Mouse (Mus musculus) heart, embryonic 15.5 days (tissue): ENCODE results near the gene Htra3. TPM values are rescaled to one million over a fixed set of nuclear protein-coding genes. Genes with fewer than 3 reads are reported as not detected.

ENCODE experiments used
- ATAC-seq: fragments of 200-750 bp; cut with Nextera tagmentation; replicated peaks from 2 replicates; pipeline ENCODE4 v1.8.0; 2017; ENCODE audit warnings: low read depth, moderate TSS enrichment; ENCODE audit not compliant: insufficient number of reproducible peaks, insufficient read depth, low FRiP score
- H3K27ac ChIP-seq: fragments of 300-500 bp; sonication (generic); 2 replicates; pipeline ENCODE4 v1.5.1; 2015; ENCODE audit warnings: mild to moderate bottlenecking, inconsistent platforms
- H3K27me3 ChIP-seq: fragments of 300-500 bp; sonication (generic); 2 replicates; pipeline ENCODE4 v1.6.1; 2015; ENCODE audit warnings: inconsistent platforms
- H3K36me3 ChIP-seq: fragments of 300-500 bp; sonication (generic); 2 replicates; pipeline ENCODE4 v1.6.1; 2015; ENCODE audit warnings: mild to moderate bottlenecking, inconsistent platforms
- H3K4me1 ChIP-seq: fragments of 300-500 bp; sonication (generic); replicated peaks from 2 replicates; pipeline ENCODE4 v1.6.1; 2015; ENCODE audit warnings: inconsistent platforms
- H3K4me2 ChIP-seq: fragments of 300-500 bp; sonication (generic); 2 replicates; pipeline ENCODE4 v1.6.1; 2015; ENCODE audit warnings: inconsistent platforms, mild to moderate bottlenecking, moderate library complexity
- H3K4me3 ChIP-seq: fragments of 300-500 bp; sonication (generic); 2 replicates; pipeline ENCODE4 v1.5.1; 2015; ENCODE audit warnings: mild to moderate bottlenecking, inconsistent platforms
- H3K9ac ChIP-seq: fragments of 300-500 bp; sonication (generic); 2 replicates; pipeline ENCODE4 v1.6.1; 2015; ENCODE audit warnings: mild to moderate bottlenecking, inconsistent platforms
- H3K9me3 ChIP-seq: fragments of 300-500 bp; sonication (generic); replicated peaks from 2 replicates; pipeline ENCODE4 v1.6.1; 2016; ENCODE audit warnings: inconsistent platforms
- WGBS: fragments of 180-500 bp; shearing (Covaris S2); methylation state at CpG from one replicate; pipeline ENCODE4 v1.1.7; 2015; ENCODE audit warnings: mixed read lengths; 5-methylcytosine and 5-hydroxymethylcytosine counted together
- polyA plus RNA-seq: library from polyadenylated mRNA; unstranded; fragments of >200 nt; fragmentation: Nextera tagmentation; extraction: Ambion mirVana; gene quantifications from 2 replicates; pipeline ENCODE4 v1.2.1, GENCODE M21; 2015

Htra3 gene
- polyA plus RNA-seq, 1 experiment from 2014 or later = 14.7 TPM

DNA sequence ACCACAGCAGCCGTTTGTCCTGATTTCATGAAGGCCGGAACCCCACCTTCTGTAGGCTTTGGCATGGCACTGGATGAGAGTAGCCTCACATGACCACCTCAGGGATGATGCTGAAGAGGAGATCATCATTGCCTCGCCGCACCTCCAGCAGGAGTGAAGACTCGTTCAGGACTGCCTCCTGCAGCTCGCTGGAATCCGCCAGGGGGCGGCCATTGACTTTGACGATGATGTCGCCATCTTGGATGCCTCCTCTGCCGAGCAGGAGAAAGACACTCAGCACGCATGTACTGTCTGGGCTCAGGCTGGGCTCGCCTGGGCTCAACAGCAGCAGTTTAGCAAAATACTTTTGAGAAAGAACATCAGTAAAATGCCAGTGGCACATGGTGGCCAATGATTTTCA, 26.7 kb downstream of the Htra3 start:
- Histone ChIP-seq H3K36me3 (no peaks in the 10 kb centered on the region), H3K27me3 (no peaks in the 10 kb centered on the region), H3K4me3 (no peak overlapping the region), H3K4me2 (no peak overlapping the region), H3K27ac (no peak overlapping the region), H3K9me3 (no peaks in the 10 kb centered on the region), H3K9ac (no peak overlapping the region), H3K4me1 (no peaks in the 10 kb centered on the region)
- WGBS = 84% methylated on average over 13 of the region's 13 CpGs
- ATAC-seq = no peak

DNA sequence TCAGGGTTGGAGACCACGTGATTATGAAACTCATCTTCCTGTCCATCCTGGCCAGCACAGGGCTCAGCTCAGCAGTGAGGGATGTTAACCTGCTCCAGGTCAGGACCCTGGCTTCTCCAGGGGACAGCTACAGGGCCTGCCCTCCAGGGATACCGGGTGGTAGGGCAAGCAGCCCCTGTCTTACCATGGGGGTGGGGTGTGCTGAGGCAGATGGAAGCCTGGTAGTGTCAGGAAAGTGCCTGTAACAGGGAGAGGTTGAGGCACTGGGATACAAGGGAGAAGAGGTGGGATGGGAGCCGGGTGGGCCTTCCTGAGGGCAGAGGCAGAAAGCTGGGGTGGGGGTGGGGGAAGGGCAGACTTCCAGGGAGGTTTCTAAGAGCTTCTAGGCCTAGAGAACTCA, 27.3 kb downstream of the Htra3 start:
- ATAC-seq = no peak
- H3K9ac ChIP-seq = no peak overlapping the region
- H3K27me3 ChIP-seq = no peaks in the 10 kb centered on the region
- no peaks in the 10 kb centered on the region for H3K36me3 ChIP-seq
- H3K4me1 ChIP-seq = no peaks in the 10 kb centered on the region
- H3K4me3 ChIP-seq = no peak overlapping the region
- whole genome bisulfite sequencing = 69% methylated on average over 3 of the region's 3 CpGs
- no peaks in the 10 kb centered on the region for H3K9me3 ChIP-seq
- no peak overlapping the region for H3K27ac ChIP-seq
- no peak overlapping the region for H3K4me2 ChIP-seq

DNA sequence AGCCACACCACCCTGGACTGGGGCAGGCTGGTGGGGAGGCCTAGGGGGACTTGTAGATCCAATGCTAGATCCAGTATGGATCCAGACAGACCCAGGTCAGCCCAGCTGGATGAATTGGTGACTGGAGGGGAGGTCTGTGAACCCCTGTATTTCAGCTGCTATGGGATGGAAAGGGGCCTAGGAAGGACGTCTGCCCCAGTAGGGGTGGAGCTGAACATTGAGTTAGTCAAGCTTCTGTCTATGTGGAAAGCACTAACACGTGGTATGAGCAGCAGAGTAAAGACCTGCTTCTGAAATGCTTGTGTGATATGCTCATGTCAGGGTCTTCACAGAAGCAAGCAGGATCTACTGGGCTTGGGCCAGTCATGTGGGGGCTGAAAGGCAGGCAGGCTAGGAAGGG, 31.4 kb downstream of the Htra3 start:
- peaks cover 9% of the 10 kb centered on the region for H3K4me1 ChIP-seq
- H3K4me3 ChIP-seq = no peak overlapping the region
- no peak for ATAC-seq
- H3K9me3 ChIP-seq = no peaks in the 10 kb centered on the region
- no peak overlapping the region for H3K27ac ChIP-seq
- WGBS = 49% methylated on average over 2 of the region's 2 CpGs
- H3K9ac ChIP-seq = no peak overlapping the region
- no peaks in the 10 kb centered on the region for H3K27me3 ChIP-seq
- H3K4me2 ChIP-seq = no peak overlapping the region
- H3K36me3 ChIP-seq = no peaks in the 10 kb centered on the region

DNA sequence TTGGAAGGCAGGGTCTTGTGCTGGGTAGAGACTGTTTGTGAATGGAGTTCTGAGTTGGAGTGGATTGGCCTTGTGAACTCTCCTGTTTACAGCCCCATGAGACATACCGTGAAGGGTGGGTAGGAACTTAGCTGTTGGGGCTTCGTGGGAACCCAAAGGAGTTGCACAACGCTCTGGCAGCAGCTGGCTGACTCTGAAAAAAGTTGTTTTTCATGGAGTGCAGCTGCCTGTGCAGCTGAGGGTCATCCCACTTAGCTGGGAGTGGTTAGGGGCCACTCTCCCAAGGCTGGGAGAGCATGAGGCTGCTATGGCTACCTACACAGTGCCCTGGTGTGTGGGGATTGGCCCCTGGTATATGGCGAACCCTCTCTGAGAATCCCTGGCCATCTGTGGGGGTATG, 32.0 kb downstream of the Htra3 start:
- Histone ChIP-seq H3K27me3 (no peaks in the 10 kb centered on the region), H3K4me3 (no peak overlapping the region), H3K27ac (no peak overlapping the region), H3K4me1 (peaks cover 9% of the 10 kb centered on the region), H3K9ac (no peak overlapping the region), H3K9me3 (no peaks in the 10 kb centered on the region), H3K4me2 (no peak overlapping the region), H3K36me3 (no peaks in the 10 kb centered on the region)
- 0 out of 2 replicates have a peak, but pooled peaks have one; percentile 27 for ATAC-seq
- 67% methylated on average over 4 of the region's 4 CpGs for WGBS

DNA sequence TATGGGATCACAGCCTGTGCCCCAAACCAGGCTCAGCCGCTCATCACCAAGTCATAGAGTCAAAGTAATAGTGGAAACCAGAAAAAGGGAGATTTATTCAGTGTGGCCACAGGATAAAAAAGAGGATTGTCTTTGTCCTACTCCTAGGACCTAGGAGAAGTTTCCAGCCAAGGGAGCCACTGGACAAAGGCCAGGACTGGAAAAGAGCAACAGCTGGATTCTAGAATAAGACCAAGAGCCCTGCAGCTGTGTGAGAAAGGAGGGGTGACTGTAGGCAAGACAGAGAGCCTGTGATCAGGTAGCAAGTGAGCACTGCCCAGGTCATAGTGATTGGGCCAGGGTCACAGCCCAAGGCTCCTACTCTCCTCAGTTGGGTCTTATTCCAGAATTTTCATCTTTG, 32.7 kb downstream of the Htra3 start:
- Histone ChIP-seq H3K36me3 (no peaks in the 10 kb centered on the region), H3K4me2 (no peak overlapping the region), H3K4me1 (peaks cover 10% of the 10 kb centered on the region), H3K27me3 (no peaks in the 10 kb centered on the region), H3K4me3 (no peak overlapping the region), H3K9ac (no peak overlapping the region), H3K27ac (no peak overlapping the region), H3K9me3 (no peaks in the 10 kb centered on the region)
- no peak for ATAC-seq
- WGBS = 92% methylated on average over 1 of the region's 1 CpGs

DNA sequence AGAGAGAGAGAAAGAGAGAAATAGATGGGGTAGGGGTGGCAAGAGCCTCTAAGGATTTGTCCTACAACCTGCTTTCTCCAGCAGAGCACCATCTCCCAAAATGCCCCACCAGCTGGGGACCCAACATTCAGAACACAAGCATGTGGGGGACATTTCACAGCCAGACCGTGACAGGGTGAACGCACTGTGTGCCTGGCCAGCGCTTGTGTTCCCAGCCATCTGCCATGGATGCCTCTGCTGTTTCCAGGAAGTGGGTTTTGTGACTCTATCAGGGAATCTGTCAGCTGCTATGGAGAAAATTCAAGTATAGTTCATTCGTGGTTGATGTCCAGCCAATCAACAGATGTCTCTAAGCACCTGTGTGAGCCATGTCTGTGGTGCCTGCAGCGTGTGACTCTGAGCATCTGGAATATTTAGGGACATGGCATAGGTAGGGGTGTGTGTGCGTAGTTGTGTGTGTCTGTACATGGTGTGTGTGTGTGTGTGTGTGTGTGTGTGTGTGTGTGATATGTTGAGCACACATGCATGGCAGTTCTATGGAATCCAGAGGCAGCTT, 33.6 kb downstream of the Htra3 start:
- 73% methylated on average over 6 of the region's 6 CpGs for WGBS
- Histone ChIP-seq H3K9me3 (no peaks in the 10 kb centered on the region), H3K9ac (no peak overlapping the region), H3K4me3 (no peak overlapping the region), H3K27ac (no peak overlapping the region), H3K36me3 (no peaks in the 10 kb centered on the region), H3K4me2 (no peak overlapping the region), H3K27me3 (no peaks in the 10 kb centered on the region), H3K4me1 (peaks cover 11% of the 10 kb centered on the region)
- ATAC-seq = no peak

DNA sequence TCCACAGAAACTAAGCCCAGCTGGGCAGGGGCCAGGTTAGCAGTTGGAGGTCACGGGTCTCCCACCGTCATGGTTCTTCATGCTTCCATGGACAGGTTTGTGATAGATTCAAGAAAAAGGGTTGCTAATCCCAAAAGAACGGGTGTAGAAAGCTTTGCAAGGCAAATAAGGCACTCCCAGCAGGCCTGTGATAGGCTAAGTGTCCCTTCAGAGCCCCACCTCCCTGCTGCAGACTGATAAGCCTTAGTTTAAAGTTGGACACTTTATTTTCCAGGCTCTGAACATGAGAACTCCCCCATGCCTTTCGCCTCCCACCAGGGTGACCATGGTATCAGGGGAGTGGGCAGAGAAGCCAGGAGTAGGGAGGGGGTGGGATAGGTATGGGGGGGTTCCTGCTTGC, 35.5 kb downstream of the Htra3 start:
- H3K4me1 ChIP-seq = peaks cover 11% of the 10 kb centered on the region
- H3K36me3 ChIP-seq = no peaks in the 10 kb centered on the region
- H3K9me3 ChIP-seq = no peaks in the 10 kb centered on the region
- no peak overlapping the region for H3K27ac ChIP-seq
- H3K9ac ChIP-seq = no peak overlapping the region
- WGBS = 58% methylated on average over 4 of the region's 4 CpGs
- no peak overlapping the region for H3K4me2 ChIP-seq
- ATAC-seq = no peak
- H3K27me3 ChIP-seq = no peaks in the 10 kb centered on the region
- no peak overlapping the region for H3K4me3 ChIP-seq

DNA sequence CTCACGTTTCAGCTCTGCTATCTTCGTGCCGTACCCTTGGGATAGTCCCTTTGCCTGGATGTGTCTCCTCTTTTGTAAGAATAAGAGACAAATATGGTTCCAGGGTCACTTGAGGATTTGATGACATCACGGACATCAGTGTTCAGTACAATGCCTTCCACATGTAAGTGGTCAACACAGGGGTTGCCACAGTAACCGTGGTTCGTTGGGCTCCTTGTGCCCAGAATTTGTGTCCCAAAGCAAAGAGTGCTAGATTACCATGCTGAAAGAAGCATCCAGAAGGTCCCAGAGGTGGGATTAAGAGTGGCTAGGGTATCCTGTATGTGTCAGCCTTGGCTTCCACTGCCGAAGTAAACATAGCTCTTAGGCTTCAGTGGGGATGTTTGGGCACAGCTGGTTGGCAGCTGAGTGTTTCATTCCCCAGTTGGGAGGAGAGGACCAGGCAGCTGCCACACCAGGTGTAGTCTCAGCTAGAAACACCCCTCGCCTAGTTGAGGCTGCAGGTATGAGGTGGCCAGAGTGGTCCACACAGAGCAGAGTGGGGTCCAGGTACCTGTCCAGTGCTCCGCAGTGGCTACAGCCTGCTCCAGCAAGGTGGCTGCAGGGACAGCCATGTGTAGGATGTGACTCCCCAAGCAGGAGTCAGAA, 36.1 kb downstream of the Htra3 start:
- Histone ChIP-seq H3K9ac (no peak overlapping the region), H3K36me3 (no peaks in the 10 kb centered on the region), H3K4me2 (no peak overlapping the region), H3K9me3 (no peaks in the 10 kb centered on the region), H3K27me3 (no peaks in the 10 kb centered on the region), H3K27ac (no peak overlapping the region), H3K4me1 (peaks cover 11% of the 10 kb centered on the region), H3K4me3 (no peak overlapping the region)
- no peak for ATAC-seq
- 77% methylated on average over 9 of the region's 9 CpGs for WGBS

DNA sequence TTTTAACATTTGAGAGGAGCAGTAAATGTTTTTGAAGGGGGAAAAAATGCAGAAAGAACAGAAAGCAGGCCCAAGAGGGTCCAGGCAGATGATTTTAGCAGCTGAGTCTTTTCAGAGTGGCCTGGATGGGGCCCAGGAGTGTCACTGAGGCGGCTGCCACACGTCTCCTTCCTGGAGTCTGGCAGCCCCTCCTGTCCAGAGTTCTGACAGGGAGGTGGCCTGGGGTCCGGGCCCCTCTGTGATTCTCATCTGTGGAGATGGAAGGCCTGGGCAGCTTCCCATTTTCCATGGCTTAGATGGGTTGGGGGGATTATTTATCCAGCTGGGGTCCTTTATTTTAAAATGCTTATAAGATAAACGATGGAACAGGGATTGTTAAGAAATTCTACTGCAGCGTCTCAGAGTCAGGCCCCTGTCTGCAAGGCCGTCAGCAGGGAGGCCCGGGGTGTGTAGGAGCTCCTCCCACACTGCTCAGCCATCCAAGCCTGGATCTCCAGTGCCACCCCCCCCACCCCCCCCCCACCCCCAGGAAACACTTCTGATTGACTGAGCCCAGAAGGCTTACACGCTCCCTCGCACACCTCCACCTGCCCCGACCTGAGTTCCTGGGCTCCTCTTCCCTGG, 37.5 kb downstream of the Htra3 start:
- 55% methylated on average over 10 of the region's 10 CpGs for WGBS

DNA sequence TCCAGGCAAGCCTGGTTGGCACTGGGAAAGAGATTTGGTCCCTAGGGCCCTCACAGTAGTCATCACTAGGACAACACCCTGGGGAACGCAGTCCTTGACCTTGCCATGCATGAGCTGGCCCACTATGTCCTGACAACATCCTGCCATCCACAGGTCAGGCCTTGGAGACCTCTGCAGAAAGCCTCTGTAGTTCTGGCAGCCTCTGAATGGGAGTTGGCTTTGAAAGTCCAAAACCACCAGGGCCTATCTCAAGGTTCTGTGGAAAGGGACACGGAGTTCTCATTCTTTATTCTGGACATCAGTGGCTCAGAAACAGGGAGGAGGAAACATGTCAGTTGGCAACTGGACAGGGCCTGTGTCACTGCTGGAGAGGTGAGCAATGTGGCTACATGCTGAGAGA, 43.6 kb downstream of the Htra3 start:
- no peaks in the 10 kb centered on the region for H3K36me3 ChIP-seq
- no peak overlapping the region for H3K9ac ChIP-seq
- H3K9me3 ChIP-seq = no peaks in the 10 kb centered on the region
- ATAC-seq = peak; percentile 74
- H3K4me2 ChIP-seq = no peak overlapping the region
- H3K27ac ChIP-seq = peak overlapping the region; percentile 9; the same call in 1 of the 2 replicates
- H3K27me3 ChIP-seq = 0 out of 2 replicates have a peak, but pooled peaks cover 4% of the 10 kb centered on the region
- H3K4me1 ChIP-seq = peaks cover 7% of the 10 kb centered on the region
- WGBS = 40% methylated on average over 2 of the region's 2 CpGs
- no peak overlapping the region for H3K4me3 ChIP-seq

More for the DNA sequence above, 37.5 kb downstream of the Htra3 start:
- Histone ChIP-seq H3K36me3 (no peaks in the 10 kb centered on the region), H3K9ac (no peak overlapping the region), H3K4me3 (no peak overlapping the region), H3K4me2 (no peak overlapping the region), H3K27me3 (no peaks in the 10 kb centered on the region), H3K9me3 (no peaks in the 10 kb centered on the region), H3K27ac (peak overlapping the region; percentile 8; the same call in 1 of the 2 replicates), H3K4me1 (peaks cover 11% of the 10 kb centered on the region)
- ATAC-seq = no peak

DNA sequence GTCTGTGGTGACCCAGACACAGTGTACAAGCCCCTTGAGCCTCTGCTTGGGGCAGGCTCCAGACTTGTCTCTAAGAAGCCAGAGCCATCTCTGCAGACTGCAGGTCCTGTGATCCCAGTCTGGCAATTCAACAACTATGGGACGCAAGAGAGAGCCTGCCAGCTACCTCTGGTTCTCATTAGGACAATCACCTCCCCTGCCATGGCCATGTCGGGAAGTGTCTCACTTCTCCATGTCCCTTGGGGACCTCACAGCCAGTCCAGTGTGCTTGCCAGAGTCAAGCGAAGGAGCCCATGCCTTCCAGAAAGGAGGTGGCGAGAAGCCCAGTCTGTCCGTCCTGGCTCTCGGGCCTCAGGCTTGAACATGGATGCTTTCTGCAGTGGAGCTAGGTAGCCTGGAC, 46.7 kb downstream of the Htra3 start:
- Histone ChIP-seq H3K27ac (no peak overlapping the region), H3K4me2 (no peak overlapping the region), H3K36me3 (no peaks in the 10 kb centered on the region), H3K4me3 (no peak overlapping the region), H3K27me3 (0 out of 2 replicates have a peak, but pooled peaks cover 4% of the 10 kb centered on the region), H3K4me1 (peaks cover 12% of the 10 kb centered on the region), H3K9me3 (no peaks in the 10 kb centered on the region), H3K9ac (no peak overlapping the region)
- no peak for ATAC-seq
- WGBS = 73% methylated on average over 6 of the region's 6 CpGs

DNA sequence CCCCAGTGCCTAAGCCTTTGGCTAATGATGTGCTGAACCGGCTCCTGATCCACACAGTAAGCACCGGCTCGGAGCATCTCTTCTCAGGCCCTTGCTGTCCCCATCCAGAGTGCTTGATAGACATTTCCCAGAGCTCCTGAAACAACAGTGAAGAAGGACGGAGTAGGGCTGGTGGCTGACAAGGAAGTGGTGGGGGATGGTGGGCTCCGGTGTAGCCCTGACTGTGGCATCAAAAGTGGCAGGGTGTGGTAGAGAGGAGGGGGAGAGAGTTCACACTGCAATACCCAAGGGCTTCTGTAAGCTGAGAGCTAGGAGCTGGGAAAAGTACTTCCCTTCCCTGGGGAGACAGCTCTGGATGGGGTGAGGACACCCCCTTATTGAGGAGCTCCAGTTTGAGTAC, 47.8 kb downstream of the Htra3 start:
- 53% methylated on average over 5 of the region's 5 CpGs for WGBS
- Histone ChIP-seq H3K27me3 (0 out of 2 replicates have a peak, but pooled peaks cover 4% of the 10 kb centered on the region), H3K36me3 (no peaks in the 10 kb centered on the region), H3K4me1 (peaks cover 16% of the 10 kb centered on the region), H3K9ac (no peak overlapping the region), H3K27ac (no peak overlapping the region), H3K9me3 (no peaks in the 10 kb centered on the region), H3K4me2 (no peak overlapping the region), H3K4me3 (no peak overlapping the region)
- no peak for ATAC-seq
